Mouse (Mus musculus) myocyte (in vitro differentiated cells): ENCODE results near the gene Zfp354c. TPM values are rescaled to one million over a fixed set of nuclear protein-coding genes. Genes with fewer than 3 reads are reported as not detected.

Source experiments
- H3K27me3 ChIP-seq: one replicate; pipeline ENCODE4 v1.6.1; 2011; ENCODE audit not compliant: control insufficient read depth, insufficient read depth, insufficient read length
- H3K36me3 ChIP-seq: one replicate; pipeline ENCODE4 v1.6.1; 2011; ENCODE audit not compliant: control insufficient read depth, insufficient read depth
- H3K4me2 ChIP-seq: one replicate; pipeline ENCODE4 v1.6.1; 2011; ENCODE audit warnings: low read depth, control low read depth
- H3K4me3 ChIP-seq: one replicate; pipeline ENCODE4 v1.5.1; 2011; ENCODE audit warnings: mild to moderate bottlenecking, control low read depth, moderate library complexity
- H3K79me2 ChIP-seq: one replicate; pipeline ENCODE4 v1.6.1; 2011; ENCODE audit not compliant: control insufficient read depth, insufficient read depth
- H3ac ChIP-seq: one replicate; pipeline ENCODE4 v1.6.1; 2011; ENCODE audit not compliant: control insufficient read depth, insufficient read length
- CEBPB ChIP-seq: IDR thresholded peaks from 2 replicates; pipeline ENCODE4 v1.6.1; 2011; ENCODE audit warnings: mild to moderate bottlenecking, moderate library complexity; ENCODE audit not compliant: poor library complexity, insufficient read depth, severe bottlenecking
- E2F4 ChIP-seq: IDR thresholded peaks from one replicate; pipeline ENCODE4 v1.6.1; 2011; ENCODE audit warnings: mild to moderate bottlenecking, control low read depth, moderate library complexity; ENCODE audit not compliant: insufficient read depth
- MAX ChIP-seq: IDR thresholded peaks from one replicate; pipeline ENCODE4 v1.6.1; 2011; ENCODE audit warnings: low read depth, mild to moderate bottlenecking, control low read depth
- MYOD1 ChIP-seq, 3 experiments: IDR thresholded peaks; one replicate each; pipeline ENCODE4 v1.6.1; 2011; ENCODE audit warnings: control low read depth in 2 of 3, low read depth in 2 of 3, mild to moderate bottlenecking in 2 of 3, moderate library complexity in 1 of 3; ENCODE audit not compliant: insufficient read length in 2 of 3, control insufficient read depth in 1 of 3
- MYOG ChIP-seq, 3 experiments: IDR thresholded peaks; one replicate each; pipeline ENCODE4 v1.6.1; 2011; ENCODE audit warnings: control low read depth in 2 of 3, low read depth in 2 of 3, mild to moderate bottlenecking in 2 of 3; ENCODE audit not compliant: insufficient read length in 2 of 3, control insufficient read depth in 1 of 3, insufficient read depth in 1 of 3
- POLR2A ChIP-seq: IDR thresholded peaks from one replicate; pipeline ENCODE4 v1.6.1; 2011; ENCODE audit warnings: low read depth, mild to moderate bottlenecking, control low read depth, moderate library complexity; ENCODE audit not compliant: insufficient read length
- POLR2AphosphoS2 ChIP-seq: IDR thresholded peaks from one replicate; pipeline ENCODE4 v1.6.1; 2011; ENCODE audit warnings: low read depth, control low read depth; ENCODE audit not compliant: insufficient read length
- REST ChIP-seq: IDR thresholded peaks from one replicate; pipeline ENCODE4 v1.6.1; 2011; ENCODE audit warnings: mild to moderate bottlenecking, control low read depth, moderate library complexity; ENCODE audit not compliant: insufficient read depth, insufficient read length
- SRF ChIP-seq: IDR thresholded peaks from one replicate; pipeline ENCODE4 v1.6.1; 2011; ENCODE audit warnings: low read depth; ENCODE audit not compliant: control insufficient read depth, insufficient read length
- TCF12 ChIP-seq: IDR thresholded peaks from one replicate; pipeline ENCODE4 v1.6.1; 2011; ENCODE audit warnings: mild to moderate bottlenecking, control low read depth; ENCODE audit not compliant: poor library complexity, insufficient read depth, severe bottlenecking
- TCF3 ChIP-seq: IDR thresholded peaks from one replicate; pipeline ENCODE4 v1.6.1; 2011; ENCODE audit warnings: low read depth, control low read depth; ENCODE audit not compliant: insufficient read length
- USF1 ChIP-seq: IDR thresholded peaks from one replicate; pipeline ENCODE4 v1.6.1; 2011; ENCODE audit warnings: low read depth, mild to moderate bottlenecking, control low read depth, moderate library complexity
- polyA plus RNA-seq: library from polyadenylated mRNA; unstranded; fragments of >200 nt; fragmentation: generic; extraction: Trizol; gene quantifications from one replicate; pipeline ENCODE4 v1.2.1, GENCODE M21; 2012; ENCODE audit warnings: missing spikeins

Gene Zfp354c
- polyA plus RNA-seq: 1.6 TPM

DNA sequence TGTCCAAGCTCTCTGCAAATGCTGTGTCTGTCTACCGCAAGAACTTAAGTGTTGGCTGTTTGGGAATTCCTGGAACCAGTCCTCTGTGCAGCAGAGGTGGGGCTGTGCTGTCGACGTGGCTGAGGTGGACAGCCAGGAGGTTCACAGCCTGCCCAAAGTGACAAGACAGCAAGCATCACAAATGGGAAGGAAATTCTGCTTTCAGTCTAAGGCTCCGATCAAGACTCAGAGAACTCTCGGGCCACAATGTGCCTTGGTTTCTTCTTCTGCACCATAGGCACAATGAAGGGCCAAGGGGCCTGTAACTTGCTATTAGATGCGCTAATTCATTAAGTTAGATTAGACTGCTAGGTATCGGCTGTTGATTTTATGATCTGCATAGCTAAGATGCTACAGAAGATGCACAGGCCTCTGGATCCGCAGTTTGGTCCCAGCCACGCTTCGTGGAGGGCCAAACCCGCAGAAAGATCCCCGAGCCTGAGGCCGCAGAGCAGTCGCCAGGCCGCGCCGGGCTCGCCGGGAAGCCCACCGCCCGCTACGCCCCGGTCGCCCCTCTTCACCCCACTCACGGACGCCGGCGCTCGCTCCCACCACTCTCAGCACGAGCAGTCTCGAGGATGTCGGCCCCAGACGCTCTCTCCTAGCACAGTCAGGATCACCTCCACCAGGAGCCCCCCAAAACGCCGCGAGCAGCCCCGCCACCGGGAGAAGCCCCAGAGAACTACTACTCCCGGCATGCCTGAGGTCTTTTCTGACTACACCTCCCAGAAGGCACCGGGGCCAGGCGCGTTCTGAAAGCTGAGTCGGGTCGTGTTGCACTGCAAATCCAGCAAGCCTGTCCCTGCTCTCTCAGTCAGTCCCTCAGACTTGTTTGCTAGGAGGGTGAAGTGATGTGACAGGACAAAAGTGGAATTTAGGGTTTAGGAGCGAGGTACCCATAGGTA lies at the start of gene Zfp354c:
Zfp354c (minus strand) TSS at position 715 of the 944 bp plus-strand sequence.
- peak within 1 kb of the TSS; percentile 49 for H3K4me3 ChIP-seq
- no peaks in the 10 kb centered on the region for H3K79me2 ChIP-seq
- peak within 1 kb of the TSS; percentile 33 for H3ac ChIP-seq
- peak within 1 kb of the TSS; percentile 97 for H3K4me2 ChIP-seq
- no peaks in the 10 kb centered on the region for H3K36me3 ChIP-seq
- H3K27me3 ChIP-seq: no peaks in the 10 kb centered on the region
- TF ChIP-seq POLR2A: peak; percentile 65
- no peak for TF ChIP-seq CEBPB
- TF ChIP-seq MYOG (IDR thresholded peaks at IDR 0.05; ENCODE audit: control insufficient read depth in 1 of 3, insufficient read depth in 1 of 3, insufficient read length in 2 of 3, low read depth in 2 of 3): no peak

DNA sequence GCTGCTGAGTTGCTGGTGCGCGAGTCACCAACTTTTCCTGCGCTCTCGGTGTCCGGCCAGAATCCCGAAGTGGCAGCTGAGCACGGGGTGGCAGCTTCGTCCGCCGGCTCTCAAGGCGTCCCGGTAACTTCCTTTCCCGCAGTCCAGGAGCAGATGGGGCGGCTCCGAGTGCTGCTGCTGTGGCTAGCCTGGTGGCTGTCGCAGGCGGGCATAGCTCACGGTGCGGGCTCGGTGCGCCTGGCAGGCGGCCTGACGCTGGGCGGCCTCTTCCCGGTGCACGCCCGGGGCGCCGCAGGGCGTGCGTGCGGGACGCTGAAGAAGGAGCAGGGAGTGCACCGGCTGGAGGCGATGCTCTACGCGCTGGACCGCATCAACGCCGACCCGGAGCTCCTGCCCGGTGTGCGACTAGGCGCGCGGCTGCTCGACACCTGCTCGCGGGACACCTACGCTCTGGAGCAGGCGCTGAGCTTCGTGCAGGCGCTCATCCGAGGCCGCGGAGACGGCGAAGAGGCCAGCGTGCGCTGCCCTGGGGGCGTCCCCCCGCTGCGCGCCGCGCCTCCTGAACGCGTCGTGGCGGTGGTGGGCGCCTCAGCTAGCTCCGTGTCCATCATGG lies 23.6 kb upstream of the Zfp354c start:
- Histone ChIP-seq H3K4me3 (no peak overlapping the region), H3K36me3 (no peaks in the 10 kb centered on the region)

DNA sequence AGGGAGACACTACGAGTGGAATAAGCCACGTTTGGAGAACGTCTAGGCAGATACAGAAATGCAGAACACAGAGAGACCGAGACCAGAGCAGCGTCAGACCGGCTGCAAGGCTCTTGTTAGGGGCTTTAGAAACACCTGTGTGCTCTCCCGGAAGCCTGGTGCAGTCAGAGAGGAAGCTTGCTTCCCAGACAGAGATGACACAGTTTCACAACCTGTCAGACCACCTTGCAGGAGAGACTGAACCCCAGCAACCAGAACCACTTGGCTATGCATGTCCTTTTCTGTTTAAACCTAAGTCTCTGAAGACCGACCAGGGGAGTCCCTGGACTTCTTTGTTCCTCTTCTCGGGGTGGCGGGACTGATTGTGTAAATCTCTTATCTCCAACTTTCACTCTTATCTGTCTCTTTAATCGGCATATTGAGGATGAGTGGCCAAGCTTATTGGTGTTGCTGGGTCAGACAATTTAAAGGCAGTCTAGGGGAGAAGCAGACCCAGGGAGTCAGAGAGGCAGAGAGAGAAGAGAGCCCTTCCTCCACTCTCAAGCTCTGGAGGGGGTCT lies 22.7 kb upstream of the Zfp354c start, which contains the start of gene Grm6:
Grm6 (plus strand) TSS at position 509 of the 559 bp plus-strand sequence.
- Histone ChIP-seq H3K27me3 (peaks cover 56% of the 10 kb centered on the region), H3ac (no peak within 1 kb of the TSS), H3K79me2 (no peaks in the 10 kb centered on the region), H3K4me2 (no peak within 1 kb of the TSS), H3K36me3 (no peaks in the 10 kb centered on the region), H3K4me3 (no peak within 1 kb of the TSS)
- TF ChIP-seq REST (no peak), TCF3 (no peak), POLR2A (no peak), TCF12 (no peak), MYOG (IDR thresholded peaks at IDR 0.05; ENCODE audit: control insufficient read depth in 1 of 3, insufficient read depth in 1 of 3, insufficient read length in 2 of 3, low read depth in 2 of 3) (no peak), MAX (no peak), E2F4 (no peak)

More for the DNA sequence above, 23.6 kb upstream of the Zfp354c start:
- TF ChIP-seq E2F4 (no peak), CEBPB (no peak), MYOG (IDR thresholded peaks at IDR 0.05; ENCODE audit: control insufficient read depth in 1 of 3, insufficient read depth in 1 of 3, insufficient read length in 2 of 3, low read depth in 2 of 3) (peak in 1 of 3 experiments; percentile 1), MAX (no peak)
- H3ac ChIP-seq: no peak overlapping the region
- H3K27me3 ChIP-seq: peaks cover 55% of the 10 kb centered on the region
- H3K4me2 ChIP-seq: no peak overlapping the region
- H3K79me2 ChIP-seq: no peaks in the 10 kb centered on the region

DNA sequence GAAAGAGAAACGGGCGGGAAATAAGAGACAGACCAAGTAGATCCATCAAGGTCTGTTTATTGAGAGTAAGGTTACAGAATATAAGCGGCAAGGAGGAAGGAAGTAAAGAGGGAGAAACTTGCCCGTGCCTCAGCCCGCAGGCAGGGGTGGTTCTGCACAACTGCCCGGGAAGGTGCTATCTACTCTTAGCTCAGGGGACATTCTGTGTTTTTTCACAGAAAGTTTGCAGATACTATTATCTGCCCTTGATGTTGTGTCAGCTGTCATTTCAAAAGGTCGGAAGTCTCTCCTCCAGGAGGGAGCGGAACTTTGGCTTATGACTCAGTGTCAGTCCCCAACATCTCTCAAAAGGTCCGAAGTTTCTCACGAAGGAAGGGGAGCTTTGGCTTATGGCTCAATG lies 21.8 kb upstream of the Zfp354c start:
- TF ChIP-seq CEBPB (no peak), USF1 (no peak), TCF12 (no peak), POLR2A (no peak), MYOD1 (IDR thresholded peaks at IDR 0.05; ENCODE audit: control insufficient read depth in 1 of 3, insufficient read length in 2 of 3, low read depth in 2 of 3) (no peak), REST (no peak), MAX (no peak), MYOG (IDR thresholded peaks at IDR 0.05; ENCODE audit: control insufficient read depth in 1 of 3, insufficient read depth in 1 of 3, insufficient read length in 2 of 3, low read depth in 2 of 3) (no peak), POLR2AphosphoS2 (no peak), TCF3 (no peak), SRF (no peak)

More for the DNA sequence above, 21.8 kb upstream of the Zfp354c start:
- H3K4me3 ChIP-seq: no peak overlapping the region
- H3K79me2 ChIP-seq: no peaks in the 10 kb centered on the region
- peaks cover 65% of the 10 kb centered on the region for H3K27me3 ChIP-seq
- no peaks in the 10 kb centered on the region for H3K36me3 ChIP-seq
- H3ac ChIP-seq: no peak overlapping the region
- no peak overlapping the region for H3K4me2 ChIP-seq
